Mouse (Mus musculus): ENCODE data around the gene Trpm3.
A peak's percentile ranks its signal among the peaks of the same experiment; 100 is the strongest.
"Not testable (repeated sequence)": the region's sequence is repeated elsewhere in the genome, so short reads cannot be mapped to it uniquely, and the experiment has no call there.

The Trpm3 gene

DNA sequence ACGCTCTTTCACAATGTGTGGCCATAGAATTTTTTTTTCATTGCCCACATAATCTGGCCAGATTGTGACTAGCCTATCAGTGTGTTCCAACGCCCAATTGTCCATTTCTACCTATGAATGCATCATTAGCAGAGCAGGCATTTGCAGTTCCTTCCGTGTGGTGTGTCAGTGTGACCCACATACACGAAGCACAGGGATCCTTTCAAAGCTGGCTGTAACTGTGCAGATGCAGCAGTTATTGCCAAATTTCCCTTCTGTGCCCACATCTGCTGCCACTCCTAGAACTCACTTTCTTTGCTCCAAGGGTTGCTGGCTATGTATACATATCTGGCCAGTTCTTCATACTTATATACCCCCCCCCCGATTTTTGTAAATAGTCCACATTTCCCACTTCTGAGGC is 834.9 kb downstream of the Trpm3 start:
- DNase-seq (ENCODE audit: low spot score): no peak

DNA sequence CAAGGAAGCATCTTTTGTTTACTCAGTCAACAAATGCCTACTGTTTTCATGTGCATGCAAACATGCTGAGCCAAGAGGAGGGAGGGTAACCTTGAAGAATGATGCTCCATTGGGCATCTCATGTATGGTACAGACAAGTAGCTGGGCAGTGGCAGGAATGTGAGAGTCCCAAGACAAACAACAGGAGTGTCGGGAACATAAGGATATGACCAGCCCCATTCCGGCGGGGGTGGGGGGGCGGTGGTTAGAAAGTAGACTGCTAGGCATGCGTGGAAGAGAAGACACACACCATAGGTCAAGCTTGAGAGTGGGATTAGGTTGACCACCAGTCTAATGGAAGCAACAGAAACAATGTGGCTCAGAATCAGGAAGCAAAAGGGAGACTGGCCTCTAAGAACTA is 837.0 kb downstream of the Trpm3 start:
- DNase-seq (ENCODE audit: low spot score): no peak

- DNase-seq (ENCODE audit: low spot score): no peak
Measured at GRCm38 (mm10) chr19:22977508-22977907, 838.7 kb downstream of the Trpm3 start.

DNA sequence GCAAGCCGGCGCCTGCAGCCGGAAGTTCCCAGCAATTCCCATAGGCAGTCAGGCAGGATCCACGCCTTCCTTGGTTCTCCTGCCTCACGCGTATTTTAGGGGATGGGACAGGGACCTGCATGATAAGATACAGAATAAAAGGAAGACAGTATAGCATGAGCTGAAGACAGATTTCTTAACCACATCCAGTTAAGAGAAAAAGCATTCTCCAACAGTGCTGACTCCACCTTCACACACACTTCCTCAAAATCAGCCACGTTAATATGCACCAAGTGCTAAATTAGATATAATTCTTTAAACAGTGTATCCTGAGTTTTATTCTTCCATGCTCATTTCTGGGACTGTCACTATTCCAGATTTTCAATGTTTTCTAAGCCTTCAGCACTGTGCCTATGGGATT is 839.9 kb downstream of the Trpm3 start:
- DNase-seq (ENCODE audit: low spot score): no peak

DNA sequence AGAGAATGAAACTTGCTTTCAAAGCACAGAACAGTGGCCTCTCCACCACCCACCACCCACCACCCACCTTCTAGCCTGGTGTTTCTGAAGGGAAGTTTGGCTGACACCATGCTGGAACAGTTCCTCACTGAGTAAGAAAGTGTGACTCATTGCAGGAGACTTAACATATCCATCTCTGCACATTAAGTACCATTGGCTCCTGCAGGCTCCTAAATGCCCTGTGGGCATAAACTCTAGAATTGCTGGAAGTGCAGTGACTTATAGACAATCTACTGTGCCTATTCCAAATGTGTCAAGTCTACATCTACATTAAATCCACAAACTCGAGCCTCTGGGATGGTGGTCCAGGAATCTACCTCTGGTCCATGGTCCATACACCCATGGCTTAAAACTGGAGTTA is 840.3 kb downstream of the Trpm3 start:
- DNase-seq (ENCODE audit: low spot score): no peak

DNA sequence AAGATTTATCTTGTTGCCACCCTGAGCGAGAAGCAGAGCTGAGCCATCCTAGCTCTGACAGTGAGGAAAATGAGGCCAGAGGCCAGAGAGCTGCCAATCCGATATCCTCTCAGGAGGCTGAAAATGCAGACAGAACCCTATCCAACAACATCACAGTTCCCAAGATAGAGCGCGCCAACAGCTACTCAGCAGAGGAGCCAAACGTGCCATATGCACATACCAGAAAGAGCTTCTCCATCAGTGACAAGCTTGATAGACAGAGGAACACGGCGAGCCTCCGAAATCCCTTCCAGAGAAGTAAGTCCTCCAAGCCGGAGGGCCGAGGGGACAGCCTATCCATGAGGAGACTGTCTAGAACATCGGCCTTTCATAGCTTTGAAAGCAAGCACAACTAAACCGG is 849.1 kb downstream of the Trpm3 start:
- no peak for DNase-seq (ENCODE audit: low spot score)

DNA sequence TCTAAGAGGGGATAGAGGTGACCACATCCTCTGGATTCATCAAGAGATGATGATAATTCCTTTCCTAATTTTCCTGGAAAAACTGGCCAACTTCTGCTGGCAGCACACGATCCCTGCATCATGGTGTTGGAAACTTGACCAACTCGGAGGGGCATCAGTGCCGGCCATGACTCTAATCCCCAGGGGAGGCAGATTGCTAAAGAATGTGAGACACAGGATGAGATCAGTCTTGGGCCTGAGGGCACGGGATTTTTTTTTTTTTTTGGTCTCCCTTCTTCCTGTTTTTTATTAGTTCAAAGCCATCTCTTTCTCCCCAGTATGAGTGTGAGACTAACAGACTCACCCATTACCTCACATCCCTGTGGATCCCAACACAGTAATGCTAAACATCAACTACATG is 855.1 kb downstream of the Trpm3 start:
- no peak for DNase-seq (ENCODE audit: low spot score)

- DNase-seq (ENCODE audit: low spot score): no peak
Measured at GRCm38 (mm10) chr19:22994531-22994930, 855.7 kb downstream of the Trpm3 start.

DNA sequence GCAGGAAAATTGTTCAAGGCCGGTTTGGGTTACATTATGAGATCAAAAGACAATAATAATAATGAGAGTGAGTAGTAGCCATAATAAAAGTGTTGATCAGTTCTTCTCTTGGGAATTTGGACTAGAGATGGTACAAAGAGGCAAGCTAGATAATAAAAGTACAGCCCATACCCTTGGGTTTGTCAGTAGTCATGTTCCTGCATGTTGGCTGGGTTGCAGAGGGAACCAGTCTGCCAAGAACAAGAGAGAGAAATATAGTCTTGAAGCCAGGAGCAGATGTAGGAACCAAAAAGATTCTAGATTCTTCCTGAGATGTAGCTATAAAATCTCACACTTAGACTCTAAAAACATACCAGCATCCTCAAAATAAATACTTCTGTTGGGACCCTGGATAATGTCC is 861.4 kb downstream of the Trpm3 start:
- DNase-seq (ENCODE audit: low spot score): no peak

DNA sequence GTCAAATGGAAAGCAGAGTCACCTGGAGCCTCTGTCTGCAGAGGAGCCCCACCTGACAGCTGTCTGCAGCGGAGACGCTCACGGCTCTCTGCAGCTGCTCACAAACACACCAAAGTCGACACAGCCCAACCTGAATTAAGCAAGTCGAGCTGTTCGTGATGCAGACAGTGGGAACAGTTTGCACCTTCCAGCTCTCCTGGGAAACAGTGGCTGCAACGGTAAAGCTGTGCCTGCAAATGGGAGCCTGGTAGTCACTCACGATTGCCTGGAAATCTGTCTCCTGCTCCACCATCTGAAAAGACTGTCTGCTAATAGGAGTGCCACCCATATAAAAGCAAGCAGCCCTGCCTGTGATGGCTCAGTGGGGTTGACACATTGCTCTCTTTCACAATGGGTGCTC is 865.0 kb downstream of the Trpm3 start:
- DNase-seq (ENCODE audit: low spot score): no peak

GRCm38 (mm10) chr19:23005851-23006250 is 867.0 kb downstream of the Trpm3 start:
- DNase-seq (ENCODE audit: low spot score): no peak

DNA sequence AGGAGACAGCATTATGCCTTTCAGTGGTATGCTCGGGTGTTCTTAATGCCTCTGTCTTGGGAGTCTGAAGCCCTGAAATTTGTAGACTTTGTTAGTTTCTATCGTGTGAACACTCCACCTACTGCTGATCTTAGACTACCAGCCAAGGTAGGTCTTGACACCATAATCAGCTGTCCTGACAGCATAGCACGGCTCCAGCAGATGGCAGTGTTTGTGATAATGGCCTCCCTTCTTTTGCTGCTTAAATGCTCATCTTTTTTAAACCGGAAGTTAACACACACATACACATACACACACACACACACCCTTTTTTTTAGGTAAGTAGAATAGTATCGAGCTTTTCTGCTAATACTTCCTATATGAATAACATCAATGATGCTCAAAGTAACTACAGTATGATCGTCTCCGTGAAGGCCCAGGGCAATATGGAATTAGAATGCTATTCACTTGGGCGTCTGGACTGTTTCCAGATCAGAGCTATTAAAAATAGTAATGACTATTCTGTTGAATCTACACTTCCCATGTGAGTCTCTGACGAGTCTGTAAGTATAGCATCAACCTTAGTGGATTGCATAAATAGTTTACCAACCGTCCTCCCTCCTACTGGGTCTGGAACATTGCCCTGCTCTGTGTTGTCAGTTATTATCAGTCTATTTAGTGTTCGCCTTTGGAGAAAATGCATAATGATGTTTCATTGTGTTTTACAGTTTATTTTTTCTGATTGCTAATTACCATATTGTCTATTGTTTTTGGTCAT is 867.8 kb downstream of the Trpm3 start:
- DNase-seq (ENCODE audit: low spot score): peak; percentile 40

- no peak for DNase-seq (ENCODE audit: low spot score)
Measured at GRCm38 (mm10) chr19:23013695-23014094, 874.8 kb downstream of the Trpm3 start.

GRCm38 (mm10) chr19:23015516-23015915 is 876.7 kb downstream of the Trpm3 start:
- peak; percentile 31 for DNase-seq (ENCODE audit: low spot score)

DNA sequence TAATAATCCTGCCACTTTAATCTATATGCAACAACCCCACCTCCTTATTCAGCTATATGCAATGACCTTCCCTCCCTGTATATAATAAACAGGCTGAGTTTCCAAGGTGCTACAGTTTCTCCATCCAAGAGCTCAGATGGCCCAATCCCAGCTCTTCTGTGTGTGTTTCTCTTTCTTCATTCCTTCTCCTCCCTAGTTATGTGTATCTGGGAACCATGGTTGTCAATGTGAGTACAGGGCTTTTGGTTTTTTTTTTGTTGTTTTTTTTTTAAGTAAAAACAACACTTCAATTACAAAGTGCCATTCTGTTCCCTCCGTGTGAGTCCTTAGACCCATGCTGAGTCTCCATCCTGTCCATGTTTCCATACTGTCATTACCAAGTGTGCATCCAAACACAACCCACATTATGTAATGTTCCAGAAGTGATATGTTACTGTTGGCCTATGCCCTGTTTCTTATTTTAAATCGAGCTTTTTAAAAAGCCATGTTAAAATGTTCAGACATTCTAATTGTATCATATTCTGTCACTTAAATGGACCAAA is 879.4 kb downstream of the Trpm3 start:
- DNase-seq (ENCODE audit: low spot score): no peak

DNA sequence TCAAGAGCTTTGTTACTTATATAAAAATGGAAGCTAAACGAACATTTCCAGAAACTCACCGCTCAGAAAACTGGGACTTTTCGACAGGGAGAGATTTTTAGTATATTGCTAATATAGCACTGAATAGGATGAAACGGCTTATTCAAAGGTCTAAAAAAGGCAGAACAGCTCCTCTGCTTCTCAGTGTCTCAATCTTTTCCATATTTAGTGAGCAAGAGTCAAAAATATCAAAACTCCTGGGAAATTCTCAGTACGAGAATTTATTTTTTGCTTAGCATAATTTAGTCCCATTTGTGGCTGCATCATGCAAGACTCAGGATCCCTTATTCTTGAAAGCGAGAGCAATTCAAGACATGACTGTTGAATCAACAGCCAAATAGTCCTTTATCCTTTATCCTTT is 884.1 kb downstream of the Trpm3 start:
- DNase-seq (ENCODE audit: low spot score): no peak

DNA sequence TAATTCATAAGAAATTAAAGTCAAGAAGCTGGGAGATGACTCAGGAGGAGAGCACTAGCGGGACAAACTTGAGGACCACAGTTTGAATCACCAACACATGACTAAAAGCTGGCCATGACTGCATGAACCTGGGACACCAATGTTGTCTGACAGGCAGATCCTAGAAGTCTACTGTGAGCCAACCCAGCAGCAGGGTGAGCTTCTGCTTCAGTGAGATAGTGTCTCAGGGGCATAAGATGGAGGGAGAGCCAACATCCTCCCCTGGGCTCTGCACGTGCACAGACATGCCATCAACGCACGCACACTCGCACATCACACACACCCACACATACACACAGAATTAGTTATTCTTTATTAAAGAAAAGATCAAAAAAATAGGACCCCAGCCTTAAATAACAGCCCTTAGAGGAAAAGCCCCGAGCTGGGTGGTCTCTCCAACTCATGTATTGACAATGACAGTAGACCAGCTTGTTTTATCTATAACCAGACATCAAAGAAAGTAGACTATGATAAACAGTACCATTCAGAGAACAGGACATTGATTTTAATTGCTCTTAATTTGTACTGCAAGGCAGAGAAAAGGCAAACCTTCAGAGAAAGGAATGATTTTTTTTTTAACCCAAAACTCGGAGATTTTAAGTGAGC is 884.6 kb downstream of the Trpm3 start:
- DNase-seq (ENCODE audit: low spot score): no peak

GRCm38 (mm10) chr19:23024821-23025220 is 886.0 kb downstream of the Trpm3 start:
- DNase-seq (ENCODE audit: low spot score): no peak

- DNase-seq (ENCODE audit: low spot score): no peak
Measured at GRCm38 (mm10) chr19:23026427-23026826, 887.6 kb downstream of the Trpm3 start.

DNA sequence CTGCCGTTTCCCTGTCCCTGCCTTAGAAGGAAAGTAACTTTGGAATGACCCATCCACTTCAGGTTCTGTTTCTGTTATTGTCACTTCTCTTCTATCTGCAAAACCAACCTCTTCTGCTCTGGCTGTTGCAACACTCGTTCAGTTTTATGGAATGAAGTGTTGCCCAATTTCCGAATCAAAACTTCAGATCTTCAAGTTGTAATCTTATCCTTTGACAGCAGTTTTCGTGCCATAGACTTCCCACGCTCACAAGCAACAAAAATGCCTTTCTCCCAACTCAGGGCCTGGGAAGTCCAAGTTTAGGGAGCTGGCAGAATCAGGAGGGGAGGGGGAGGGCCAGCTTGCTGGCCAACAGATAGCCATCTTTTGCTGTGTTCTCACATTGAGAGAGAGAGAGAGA is 889.4 kb downstream of the Trpm3 start:
- DNase-seq (ENCODE audit: low spot score): peak; percentile 16

- DNase-seq (ENCODE audit: low spot score): not testable (repeated sequence)
Measured at GRCm38 (mm10) chr19:23033343-23033742, 894.5 kb downstream of the Trpm3 start.

DNA sequence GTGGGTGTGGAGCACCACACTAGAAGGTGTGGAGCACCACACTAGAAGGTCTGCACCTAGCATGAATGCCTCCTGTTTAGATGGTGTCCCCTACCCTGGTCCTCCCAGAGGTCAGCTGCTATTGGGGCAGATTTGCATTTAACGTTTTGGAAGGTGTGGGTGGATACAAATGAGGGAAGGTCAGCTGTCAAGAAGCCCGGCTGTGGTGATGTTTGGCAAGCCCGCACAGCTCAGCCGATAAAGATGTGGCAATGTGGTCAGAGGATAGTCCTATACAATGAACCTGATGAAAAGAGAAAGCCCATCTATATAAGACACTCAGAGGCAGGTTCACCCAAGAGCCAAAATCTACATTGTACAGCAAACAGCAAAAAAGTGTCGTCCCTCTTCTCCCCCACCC is 895.3 kb downstream of the Trpm3 start:
- DNase-seq (ENCODE audit: low spot score): no peak

GRCm38 (mm10) chr19:23034933-23035332 is 896.1 kb downstream of the Trpm3 start:
- DNase-seq (ENCODE audit: low spot score): peak; percentile 64

DNA sequence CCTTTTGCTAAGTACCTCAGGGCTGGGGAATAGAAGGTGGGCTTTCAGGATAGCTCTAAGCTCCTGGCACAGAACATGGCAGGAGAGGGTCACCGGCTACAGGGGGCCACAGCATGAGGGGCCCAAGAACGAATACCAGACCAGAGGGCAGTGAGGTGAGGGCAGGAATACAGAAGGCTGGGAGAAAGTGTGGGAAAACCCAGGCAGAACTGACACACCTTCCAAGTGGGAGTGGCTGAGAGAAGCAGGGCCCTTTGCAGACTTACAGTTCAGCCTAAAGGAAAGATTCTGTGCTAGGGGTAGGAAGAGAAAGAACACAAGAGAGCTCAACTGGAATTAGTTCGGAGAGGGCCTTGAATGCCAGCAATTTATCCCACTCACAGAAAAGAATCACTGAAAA is 896.9 kb downstream of the Trpm3 start:
- DNase-seq (ENCODE audit: low spot score): no peak

All from ovary, postnatal 36 days (tissue).